Mouse (Mus musculus): Measurements from ENCODE around the gene Sez6l.

DNA sequence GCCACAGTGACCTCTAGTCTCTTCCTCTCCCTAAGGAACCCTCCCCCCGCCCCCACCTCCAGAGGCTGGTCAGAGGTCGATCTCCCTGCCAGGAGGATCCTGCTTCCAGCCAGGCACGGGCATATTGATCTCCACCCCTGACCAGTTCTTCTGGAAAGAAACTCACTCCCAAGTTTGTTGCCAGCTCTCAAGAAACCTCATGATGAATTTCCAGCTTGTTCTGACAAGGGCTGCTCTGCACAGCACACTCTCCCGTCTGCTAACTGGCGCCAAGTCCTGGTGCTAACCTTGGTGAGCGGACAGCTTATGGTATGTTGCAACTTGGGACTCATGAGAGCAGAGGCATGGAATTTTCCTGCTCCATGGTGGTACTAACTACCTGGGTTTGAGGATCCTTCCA lies 198.3 kb downstream of the Sez6l start:
- no peak for TF ChIP-seq CTCF (IDR thresholded peaks at IDR 0.05; ENCODE audit: borderline replicate concordance, insufficient read depth, low read length)
- no peak for TF ChIP-seq POLR2A (IDR thresholded peaks at IDR 0.05; ENCODE audit: low read depth, low read length)
